Mouse (Mus musculus) MEL (cell line): ENCODE measurements at regions not wholly inside any gene's neighbourhood (a gene's known extent, or its start where the extent isn't known, plus 50 kb on each side); places are given as distances from the start of the nearest gene placed in this dataset.

Source experiments
- EP300 ChIP-seq, 2 experiments: IDR thresholded peaks; 2 replicates each; pipeline ENCODE4 v1.6.1; 2011; ENCODE audit warnings: improper control_type of control experiment in 2 of 2, low read length in 2 of 2, low read depth in 1 of 2, mild to moderate bottlenecking in 1 of 2
- GATA1 ChIP-seq: IDR thresholded peaks from 2 replicates; pipeline ENCODE4 v1.6.1; 2011; ENCODE audit warnings: low read depth, low read length, improper control_type of control experiment
- MEF2A ChIP-seq: IDR thresholded peaks from 2 replicates; pipeline ENCODE4 v1.6.1; 2014; ENCODE audit warnings: low read depth, mild to moderate bottlenecking, inconsistent platforms, low read length, improper control_type of control experiment; ENCODE audit not compliant: poor library complexity, insufficient replicate concordance, severe bottlenecking; ENCODE audit errors: extremely low read depth
- MXI1 ChIP-seq: IDR thresholded peaks from 2 replicates; pipeline ENCODE4 v1.6.1; 2011; ENCODE audit warnings: mild to moderate bottlenecking, low read depth, low read length, improper control_type of control experiment
- POLR2A ChIP-seq, 2 experiments: IDR thresholded peaks; 2 replicates each; pipeline ENCODE4 v1.6.1; 2011 to 2012; ENCODE audit warnings: low read length in 2 of 2, mild to moderate bottlenecking in 2 of 2, control low read depth in 1 of 2, improper control_type of control experiment in 1 of 2, low read depth in 1 of 2, moderate library complexity in 1 of 2; ENCODE audit not compliant: control insufficient read depth in 1 of 2, insufficient read depth in 1 of 2, poor library complexity in 1 of 2
- POLR2AphosphoS5 ChIP-seq: IDR thresholded peaks from 2 replicates; pipeline ENCODE4 v1.6.1; 2012; ENCODE audit warnings: low read depth, borderline replicate concordance, mild to moderate bottlenecking, inconsistent platforms, low read length, moderate library complexity, mixed read lengths
- SIN3A ChIP-seq: IDR thresholded peaks from 2 replicates; pipeline ENCODE4 v1.6.1; 2012; ENCODE audit warnings: low read length, improper control_type of control experiment, inconsistent platforms
- TAL1 ChIP-seq: IDR thresholded peaks from 2 replicates; pipeline ENCODE4 v1.6.1; 2012; ENCODE audit warnings: mild to moderate bottlenecking, inconsistent platforms, low read length, moderate library complexity, mixed read lengths
- TCF12 ChIP-seq: IDR thresholded peaks from 2 replicates; pipeline ENCODE4 v1.6.1; 2014; ENCODE audit warnings: low read depth, mild to moderate bottlenecking, inconsistent platforms, low read length, improper control_type of control experiment, moderate library complexity
- ZC3H11A ChIP-seq: IDR thresholded peaks from 2 replicates; pipeline ENCODE4 v1.6.1; 2012; ENCODE audit warnings: low read depth, mild to moderate bottlenecking, inconsistent platforms, low read length, improper control_type of control experiment
- ZKSCAN1 ChIP-seq: IDR thresholded peaks from 2 replicates; pipeline ENCODE4 v1.6.1; 2012; ENCODE audit warnings: low read depth, mild to moderate bottlenecking, inconsistent platforms, low read length, improper control_type of control experiment, moderate library complexity

DNA sequence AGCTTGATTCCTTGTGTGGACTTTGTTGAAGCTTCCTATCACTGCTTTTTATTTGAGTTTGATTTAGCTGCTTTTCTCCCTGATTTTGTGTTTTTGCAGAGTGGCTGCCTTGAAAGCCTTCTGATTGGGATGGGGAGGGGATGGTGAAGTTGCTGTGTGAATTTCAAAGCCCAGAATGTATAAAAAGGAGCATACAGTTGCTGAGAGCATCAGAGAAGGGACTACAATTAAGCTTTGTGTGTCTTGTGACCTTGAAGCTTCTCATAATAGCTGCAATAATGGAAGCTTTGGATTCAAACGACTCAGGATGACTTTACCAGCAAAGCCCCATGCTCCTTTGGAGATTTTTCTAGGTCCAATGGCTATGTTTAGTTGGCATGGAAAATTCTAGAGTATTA, 130.6 kb upstream of the Nudt12 start:
- TF ChIP-seq TAL1 (no peak), ZKSCAN1 (no peak), EP300 (IDR thresholded peaks at IDR 0.05; ENCODE audit: low read depth in 1 of 2, low read length in 2 of 2) (no peak), ZC3H11A (no peak), MEF2A (no peak), POLR2A (IDR thresholded peaks at IDR 0.05; ENCODE audit: control insufficient read depth in 1 of 2, insufficient read depth in 1 of 2, low read depth in 1 of 2, low read length in 2 of 2, poor library complexity in 1 of 2) (no peak), GATA1 (no peak), POLR2AphosphoS5 (no peak), MXI1 (no peak), SIN3A (no peak), TCF12 (no peak)
